Comparison of ENCODE assay signal across 8 mouse cellular contexts in genomic region chr17:26675845-26676244, GRCm38 (mm10). TPM values are rescaled to one million over a fixed set of nuclear protein-coding genes. Genes with fewer than 3 reads are reported as not detected.
DNase-seq lines count a peak whose midpoint lies in the region; ATAC-seq and TF ChIP-seq lines count a peak whose summit lies in the region.

No protein-coding gene starts in this region.

- H3K36me3 ChIP-seq in testis, adult 2 months (ENCODE audit: control insufficient read depth, insufficient read depth, low read length): no peaks in the 10 kb centered on the region
- H3K36me3 ChIP-seq in liver, embryonic 13.5 days: peaks cover 14% of the 10 kb centered on the region

- no peaks in the 10 kb centered on the region for H3K27me3 ChIP-seq in testis, adult 2 months (ENCODE audit: control insufficient read depth, insufficient read depth, low read length)
- 0 out of 2 replicates have a peak, but pooled peaks cover 9% of the 10 kb centered on the region for H3K27me3 ChIP-seq in liver, embryonic 13.5 days

- H3K9ac ChIP-seq in liver, embryonic 13.5 days: peak overlapping the region; percentile 28; the same call in 1 of the 2 replicates

- H3K4me3 ChIP-seq in gastrocnemius, adult 2 months: peak overlapping the region; percentile 85
- peak overlapping the region; percentile 90 for H3K4me3 ChIP-seq in testis, adult 2 months (ENCODE audit: control insufficient read depth, low read depth, low read length)
- peak overlapping the region; percentile 85 for H3K4me3 ChIP-seq in liver, embryonic 13.5 days (replicated peaks)

- no peaks in the 10 kb centered on the region for H3K9me3 ChIP-seq in liver, embryonic 13.5 days (replicated peaks)

- no peak for ATAC-seq in liver, embryonic 13.5 days (ENCODE audit: low read depth)

- 22% methylated on average over 7 of the region's 7 CpGs for WGBS in liver, embryonic 13.5 days (ENCODE audit: insufficient replicate concordance)

- peak overlapping the region; percentile 85 for H3K4me2 ChIP-seq in liver, embryonic 13.5 days

- peak overlapping the region; percentile 97 for H3K27ac ChIP-seq in gastrocnemius, adult 2 months
- no peak overlapping the region; the same call in 1 of the 2 replicates for H3K27ac ChIP-seq in testis, adult 2 months (ENCODE audit: control insufficient read depth, insufficient read depth, low read depth, low read length)
- no peak overlapping the region; the same call in 1 of the 2 replicates for H3K27ac ChIP-seq in liver, embryonic 13.5 days

- TF ChIP-seq POLR2A in testis, adult 2 months (IDR thresholded peaks at IDR 0.05; ENCODE audit: control insufficient read depth, low read depth, low read length): no peak

- peaks cover 2% of the 10 kb centered on the region for H3K4me1 ChIP-seq in testis, adult 2 months (ENCODE audit: control insufficient read depth, insufficient read depth, low read length)
- H3K4me1 ChIP-seq in liver, embryonic 13.5 days (replicated peaks): peaks cover 47% of the 10 kb centered on the region

- intact Hi-C loops in gastrocnemius, adult 2 months (cut with DNase I): loop anchor here (5.0 kb wide), 1 partner anchor 41 kb away; the partner anchor contains the start of gene Crebrf

- no peak for TF ChIP-seq CTCF in gastrocnemius, adult 2 months (IDR thresholded peaks at IDR 0.05)
- no peak for TF ChIP-seq CTCF in testis, adult 2 months (IDR thresholded peaks at IDR 0.05; ENCODE audit: control insufficient read depth, insufficient read depth, insufficient replicate concordance, low read depth, low read length)

- no peak for DNase-seq in gastrocnemius, adult 2 months
- no peak for DNase-seq in gastrocnemius, postnatal 10 days
- no peak for DNase-seq in testis, postnatal 14 days (ENCODE audit: low spot score)
- no peak for DNase-seq in liver, embryonic 13.5 days
- DNase-seq in ovary, adult 18-20 months (ENCODE audit: low spot score): no peak
- no peak for DNase-seq in adrenal gland, postnatal 10 days
- DNase-seq in kidney, postnatal 36 days: no peak

RNA-seq across cellular contexts. Expression of gene Atp6v0e, which starts 12.8 kb away (rescaled TPM):
- 10 to 100 TPM; 28.7 to 31.2 TPM for total RNA-seq in gastrocnemius, adult 2 months (2021)
- total RNA-seq in gastrocnemius, postnatal 10 days (2021): 10 to 100 TPM; 44.1 to 46.0 TPM
- 81.1 and 101 TPM in 2 replicates for polyA plus RNA-seq in testis, adult 2 months (2012; rRNA removed)
- 192 and 194 TPM in 2 replicates for polyA plus RNA-seq in liver, embryonic 13.5 days (2015; fragmentation: Nextera tagmentation; extraction: Ambion mirVana)
- total RNA-seq in adrenal gland, postnatal 10 days (2021): 100 to 1,000 TPM; 180 to 190 TPM

RNA-seq across cellular contexts. Expression of gene Crebrf, which starts 39.6 kb away (rescaled TPM):
- 10 to 100 TPM; 39.6 to 40.2 TPM for total RNA-seq in gastrocnemius, adult 2 months (2021)
- total RNA-seq in gastrocnemius, postnatal 10 days (2021): 10 to 100 TPM; 17.7 to 18.9 TPM
- 8.6 and 11.1 TPM in 2 replicates for polyA plus RNA-seq in testis, adult 2 months (2012; rRNA removed)
- polyA plus RNA-seq in liver, embryonic 13.5 days (2015; fragmentation: Nextera tagmentation; extraction: Ambion mirVana): 2.2 and 2.3 TPM in 2 replicates
- total RNA-seq in adrenal gland, postnatal 10 days (2021): 10 to 100 TPM; 48.8 to 55.6 TPM
